Mouse (Mus musculus): ENCODE measurements around the gene Tapbp.
"Not testable (repeated sequence)": the region's sequence is repeated elsewhere in the genome, so short reads cannot be mapped to it uniquely, and the experiment has no call there.

Tapbp gene

DNA sequence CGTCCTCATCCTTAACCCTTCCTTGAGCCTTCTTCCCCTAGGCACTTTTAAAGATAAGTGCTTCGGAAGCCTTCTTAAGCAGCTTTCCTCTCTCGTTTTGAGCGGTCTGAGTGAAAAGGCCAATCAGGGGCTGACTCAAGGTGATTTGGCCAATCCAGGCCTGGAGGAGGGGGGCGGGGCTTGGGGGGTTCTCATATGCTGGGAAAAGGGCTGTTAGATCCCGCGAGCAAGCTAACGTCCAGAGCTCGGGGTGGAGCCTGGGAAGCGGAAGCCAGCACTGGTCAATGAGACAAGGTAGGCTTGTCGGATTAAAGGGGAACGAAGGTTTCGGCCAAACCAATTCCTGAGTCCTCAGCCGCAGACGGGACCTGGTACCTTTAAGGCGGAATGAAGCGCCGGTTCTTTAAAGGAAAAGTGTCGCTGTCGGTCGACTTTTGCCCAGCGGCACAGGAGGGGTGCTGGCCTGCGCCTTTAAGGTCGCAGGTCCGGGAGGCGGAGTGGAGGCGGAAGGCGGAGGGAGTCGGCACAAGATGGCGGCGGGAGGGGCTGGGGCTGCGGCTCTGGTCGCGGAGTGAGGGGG is at the start of gene Tapbp, which contains the start of gene Zbtb22:
Gene Tapbp (plus strand): TSS at position 229 of the 580 bp plus-strand sequence.
Gene Zbtb22 (plus strand): TSS at position 234 of the 580 bp plus-strand sequence.
- peak; percentile 95 for DNase-seq (ENCODE audit: extremely low read depth, insufficient read length, low spot score)

DNA sequence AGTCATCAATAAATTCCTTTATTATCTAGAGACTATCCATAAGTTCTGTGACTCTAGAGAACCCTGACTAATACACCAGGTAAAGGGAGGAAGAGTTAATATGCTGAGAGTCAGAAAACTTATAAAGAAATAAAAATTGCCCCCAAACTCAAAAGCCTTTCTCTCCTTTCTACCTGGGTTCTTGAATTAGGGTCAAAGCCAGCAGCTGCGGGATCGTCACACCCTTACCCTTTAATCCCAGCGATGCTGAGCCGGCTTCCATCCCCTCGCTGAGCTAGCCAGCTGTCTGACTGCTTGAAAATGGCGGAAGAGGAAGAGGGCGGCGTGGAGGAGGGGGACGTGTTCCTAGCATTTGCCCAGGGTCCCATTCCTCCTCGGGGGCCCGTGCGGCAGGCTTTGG is 42.2 kb upstream of the Tapbp start, which contains the start of gene Gm7029:
Gene Gm7029 (plus strand): TSS at position 301 of the 400 bp plus-strand sequence.
- DNase-seq (ENCODE audit: extremely low read depth, insufficient read length, low spot score), result not testable (repeated sequence)

DNA sequence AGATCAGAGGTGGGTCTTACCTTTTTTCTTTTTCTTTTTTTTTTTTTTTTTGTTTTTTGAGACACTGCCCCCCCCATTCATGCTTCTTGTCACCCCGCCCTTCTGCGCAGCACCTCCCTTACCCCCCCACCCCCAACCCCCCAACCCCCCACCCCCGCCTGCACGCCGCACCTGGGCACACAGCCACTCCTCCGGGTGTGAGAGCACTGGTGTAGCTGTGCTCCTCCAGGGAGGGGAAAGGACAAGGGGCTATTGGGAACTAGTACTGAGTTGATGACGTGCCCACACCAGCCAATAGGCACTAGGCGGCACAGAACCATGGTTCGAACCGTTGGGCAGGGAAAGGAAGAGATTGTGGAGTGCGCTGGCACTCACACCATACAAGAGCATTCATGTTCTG is 41.3 kb upstream of the Tapbp start:
- no peak for DNase-seq (ENCODE audit: extremely low read depth, insufficient read length, low spot score)

GRCm38 (mm10) chr17:33875797-33876196 is 39.9 kb upstream of the Tapbp start:
- not testable (repeated sequence) for DNase-seq (ENCODE audit: extremely low read depth, insufficient read length, low spot score)

DNA sequence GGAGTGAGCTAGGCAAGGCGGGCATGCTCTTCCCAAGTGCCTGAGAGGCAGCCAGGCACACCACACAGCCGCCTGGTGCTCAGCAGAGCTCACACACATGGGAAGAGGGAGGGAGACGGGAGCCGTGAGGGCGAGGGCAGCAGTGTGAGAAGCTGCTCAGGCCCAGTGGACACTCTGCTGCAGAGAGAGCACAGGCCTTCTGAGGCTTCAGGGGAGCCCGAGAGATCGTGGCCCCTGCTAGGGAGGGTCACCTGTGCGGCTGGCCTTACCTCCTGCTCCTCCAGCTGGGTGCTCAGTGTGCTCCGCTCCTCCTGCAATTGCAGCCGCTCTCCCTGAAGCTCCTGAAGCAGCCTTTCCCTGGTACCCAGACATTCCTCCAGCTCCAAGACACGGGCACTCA is 31.4 kb upstream of the Tapbp start:
- not testable (repeated sequence) for DNase-seq (ENCODE audit: extremely low read depth, insufficient read length, low spot score)

- DNase-seq (ENCODE audit: extremely low read depth, insufficient read length, low spot score), result not testable (repeated sequence)
These were observed 27.9 kb upstream of the Tapbp start for GRCm38 (mm10) chr17:33887802-33888201.

GRCm38 (mm10) chr17:33888230-33888629 is 27.5 kb upstream of the Tapbp start:
- DNase-seq (ENCODE audit: extremely low read depth, insufficient read length, low spot score), result not testable (repeated sequence)

DNA sequence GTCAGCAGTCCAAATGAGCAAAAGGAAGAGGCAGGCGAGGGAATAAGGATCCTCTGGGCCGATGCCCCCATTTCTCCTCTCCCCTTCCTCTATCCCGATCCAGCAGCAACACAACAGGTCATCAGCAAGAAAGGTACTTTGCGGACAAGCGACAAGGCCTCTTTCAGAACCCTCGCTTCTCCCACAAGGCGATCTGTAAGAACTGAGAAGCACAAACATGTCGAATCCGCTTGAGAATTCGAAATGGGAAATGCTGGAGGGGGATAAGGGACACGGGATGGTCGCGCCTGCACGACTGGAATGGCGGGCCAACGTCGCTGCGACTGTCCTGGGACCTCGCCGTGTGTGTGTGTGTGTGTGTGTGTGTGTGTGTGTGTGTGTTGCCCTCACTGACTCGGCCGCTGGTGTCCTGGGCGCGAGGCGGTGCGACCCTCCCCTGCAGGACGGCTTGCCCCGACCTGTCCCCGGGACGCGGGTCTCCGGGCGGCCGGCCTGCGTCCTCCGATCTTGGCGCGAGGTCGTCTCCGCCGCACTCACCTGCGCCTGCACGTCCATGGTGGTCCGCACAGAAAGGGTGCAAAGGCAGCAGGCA is 25.7 kb upstream of the Tapbp start:
- not testable (repeated sequence) for DNase-seq (ENCODE audit: extremely low read depth, insufficient read length, low spot score)

DNA sequence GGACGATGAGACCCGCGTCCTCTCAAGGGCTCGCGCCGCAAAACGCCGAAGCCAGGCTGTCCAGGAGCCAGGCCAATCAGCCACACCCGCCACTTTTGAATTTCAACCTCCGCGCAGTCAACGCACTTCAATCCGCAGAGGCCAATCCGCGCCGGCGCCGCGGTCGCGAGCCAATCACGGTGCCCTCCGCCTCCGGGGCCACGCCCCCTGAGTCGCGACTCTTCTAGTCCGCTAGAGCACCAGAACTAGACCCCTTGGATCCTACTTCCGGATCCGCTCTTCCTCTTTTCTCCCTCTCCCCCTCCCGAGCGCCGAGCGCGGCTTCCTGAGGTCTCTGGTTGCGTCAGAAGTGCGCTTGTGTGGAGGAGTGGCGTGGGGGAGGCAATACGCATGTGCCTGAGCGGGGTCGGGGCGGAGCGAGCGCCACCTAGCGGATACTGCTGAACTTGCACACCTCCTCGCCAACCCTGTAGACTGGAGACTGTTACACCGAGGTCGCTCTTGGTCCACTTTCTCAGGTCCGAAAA is 25.1 kb upstream of the Tapbp start, which contains the start of gene Kifc1:
Gene Kifc1 (minus strand): TSS at position 129 of the 527 bp plus-strand sequence.
- DNase-seq (ENCODE audit: extremely low read depth, insufficient read length, low spot score), result peak; percentile 100

GRCm38 (mm10) chr17:33891357-33891756 is 24.3 kb upstream of the Tapbp start:
- DNase-seq (ENCODE audit: extremely low read depth, insufficient read length, low spot score), result no peak

DNA sequence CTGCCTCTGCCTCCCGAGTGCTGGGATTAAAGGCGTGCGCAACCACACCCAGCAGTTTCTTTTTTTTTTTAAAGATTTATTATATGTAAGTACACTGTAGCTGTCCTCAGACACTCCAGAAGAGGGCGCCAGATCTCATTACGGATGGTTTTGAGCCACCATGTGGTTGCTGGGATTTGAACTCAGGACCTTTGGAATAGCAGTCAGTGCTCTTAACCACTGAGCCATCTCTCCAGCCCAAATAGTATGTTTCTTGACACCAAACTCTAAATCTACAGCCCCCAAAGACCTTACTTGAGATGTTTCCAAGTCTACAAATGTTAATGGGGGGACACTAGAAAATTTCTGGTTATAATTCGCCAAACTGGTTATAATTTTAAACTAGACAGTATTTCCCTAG is 23.8 kb upstream of the Tapbp start:
- not testable (repeated sequence) for DNase-seq (ENCODE audit: extremely low read depth, insufficient read length, low spot score)

DNA sequence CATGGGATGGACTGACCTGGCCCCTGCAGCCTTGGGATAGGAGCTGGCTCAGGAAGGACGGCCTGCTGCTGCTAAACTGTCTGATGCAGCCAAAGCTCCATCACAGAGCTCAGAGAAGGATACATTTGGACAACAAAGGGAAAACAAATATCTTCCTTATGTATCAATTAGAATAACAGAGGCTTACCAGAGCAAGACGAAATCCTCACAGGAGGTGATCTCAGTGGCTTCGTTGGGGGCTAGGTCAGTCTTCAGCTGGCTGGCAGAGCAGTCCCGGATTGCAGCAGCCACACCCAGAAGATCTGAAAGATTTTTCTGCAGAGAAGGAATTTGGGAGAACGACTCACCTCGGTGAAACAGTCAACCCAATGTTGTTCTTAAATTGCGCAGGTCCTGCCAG is 23.3 kb upstream of the Tapbp start:
- DNase-seq (ENCODE audit: extremely low read depth, insufficient read length, low spot score), result no peak

DNA sequence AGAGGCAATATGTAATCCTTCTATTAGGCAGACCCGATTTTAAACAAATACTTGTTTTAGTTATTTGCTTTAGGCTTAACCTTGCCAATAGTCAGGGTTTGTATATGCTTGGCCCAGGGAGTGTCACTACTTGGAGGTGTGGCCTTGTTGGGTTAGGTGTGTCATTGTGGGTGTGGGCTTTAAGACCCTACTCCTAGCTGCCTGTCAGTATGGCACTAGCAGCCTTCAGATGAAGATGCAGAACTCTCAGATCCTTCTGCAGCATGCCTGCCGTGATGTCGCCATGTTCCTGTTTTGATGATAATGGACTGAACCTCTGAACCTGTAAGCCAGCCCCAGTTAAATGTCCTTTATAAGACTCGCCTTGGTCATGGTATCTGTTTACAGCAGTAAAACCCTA is 22.7 kb upstream of the Tapbp start:
- DNase-seq (ENCODE audit: extremely low read depth, insufficient read length, low spot score), result not testable (repeated sequence)

- DNase-seq (ENCODE audit: extremely low read depth, insufficient read length, low spot score), result peak; percentile 63
These were observed 18.4 kb upstream of the Tapbp start for GRCm38 (mm10) chr17:33897114-33897794.

- DNase-seq (ENCODE audit: extremely low read depth, insufficient read length, low spot score), result not testable (repeated sequence)
These were observed 17.5 kb upstream of the Tapbp start for GRCm38 (mm10) chr17:33898193-33898592.

DNA sequence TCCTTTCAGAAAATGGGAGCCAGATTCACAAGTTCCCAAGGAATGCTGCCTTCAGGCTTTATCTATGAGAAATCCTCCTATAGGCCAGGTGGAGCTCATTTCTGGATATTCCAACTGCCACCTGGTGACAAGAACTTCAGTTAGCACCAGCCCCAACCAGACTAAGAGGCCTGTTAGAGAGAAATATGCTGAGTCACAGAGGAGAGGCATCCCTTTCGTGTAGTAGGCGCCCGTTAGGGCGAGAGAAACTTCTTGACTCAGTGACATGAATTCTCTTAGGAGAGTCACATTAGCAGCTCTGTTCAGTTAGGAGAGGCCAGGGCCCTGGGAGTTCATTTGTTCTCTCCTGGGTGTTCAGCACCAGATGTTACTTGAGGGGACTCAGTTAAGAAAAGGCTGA is 16.1 kb upstream of the Tapbp start:
- no peak for DNase-seq (ENCODE audit: extremely low read depth, insufficient read length, low spot score)

- DNase-seq (ENCODE audit: extremely low read depth, insufficient read length, low spot score), result no peak
These were observed 15.3 kb upstream of the Tapbp start for GRCm38 (mm10) chr17:33900281-33900988.

- DNase-seq (ENCODE audit: extremely low read depth, insufficient read length, low spot score), result no peak
These were observed 14.7 kb upstream of the Tapbp start for GRCm38 (mm10) chr17:33900989-33901314.

DNA sequence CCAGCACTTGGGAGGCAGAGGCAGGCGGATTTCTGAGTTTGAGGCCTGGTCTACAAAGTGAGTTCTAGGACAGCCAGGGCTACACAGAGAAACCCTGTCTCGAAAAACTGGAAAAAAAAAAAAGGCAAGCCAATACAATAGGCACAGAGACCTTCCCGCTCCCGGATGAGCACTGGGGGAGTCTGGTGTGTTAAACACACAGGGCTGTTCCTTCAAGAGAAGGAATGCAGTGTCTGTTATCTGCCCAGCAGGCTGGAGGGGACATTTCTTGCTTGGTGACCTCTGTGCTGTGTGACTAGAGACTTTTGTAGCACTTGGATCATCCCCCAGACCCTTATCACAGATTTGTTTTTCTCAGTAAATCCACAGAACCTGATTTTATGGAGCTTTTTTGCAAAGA is 14.0 kb upstream of the Tapbp start:
- no peak for DNase-seq (ENCODE audit: extremely low read depth, insufficient read length, low spot score)

- no peak for DNase-seq (ENCODE audit: extremely low read depth, insufficient read length, low spot score)
These were observed 13.6 kb upstream of the Tapbp start for GRCm38 (mm10) chr17:33902079-33902478.

DNA sequence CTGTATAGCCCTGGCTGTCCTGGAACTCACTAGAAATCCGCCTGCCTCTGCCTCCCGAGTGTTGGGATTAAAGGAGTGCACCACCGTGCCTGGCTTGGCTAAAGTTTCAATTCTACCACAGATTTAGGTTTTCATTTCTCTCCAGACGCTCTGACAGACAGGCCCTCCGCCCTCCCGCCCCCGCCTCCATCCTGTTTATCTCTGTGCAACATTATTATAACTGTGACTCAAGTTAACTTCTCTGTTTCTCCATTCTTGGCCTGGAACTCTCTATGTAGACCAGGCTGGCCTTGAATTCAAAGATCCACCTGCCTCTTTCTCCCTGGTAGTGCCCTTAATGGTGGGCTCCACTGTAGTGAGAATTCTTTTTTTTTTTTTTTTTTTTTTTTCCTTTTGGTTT is 13.2 kb upstream of the Tapbp start:
- DNase-seq (ENCODE audit: extremely low read depth, insufficient read length, low spot score), result no peak
